Mouse (Mus musculus) cerebellum, adult 2 months (tissue): ENCODE results near the gene Fgfr2.

ENCODE experiments used
- CTCF ChIP-seq: fragments of 200-500 bp; IDR thresholded peaks from 2 replicates; pipeline ENCODE4 v1.5.1; 2011; ENCODE audit warnings: low read depth, mild to moderate bottlenecking, control low read depth, low read length, moderate library complexity, borderline replicate concordance; ENCODE audit not compliant: insufficient read depth
- POLR2A ChIP-seq: fragments of 200-500 bp; IDR thresholded peaks from 2 replicates; pipeline ENCODE4 v1.6.1; 2011; ENCODE audit warnings: low read length, control low read depth, borderline replicate concordance; ENCODE audit not compliant: insufficient read depth

- TF ChIP-seq CTCF: no peak
- TF ChIP-seq POLR2A: no peak
Observed at GRCm38 (mm10) chr7:132739829-132740228, 383.3 kb downstream of the Fgfr2 start.
